Mouse (Mus musculus) lung, embryonic 14.5 days (tissue): ENCODE data around the gene Proser3. TPM values are rescaled to one million over a fixed set of nuclear protein-coding genes. Genes with fewer than 3 reads are reported as not detected.

Experiments
- ATAC-seq: fragments of 200-750 bp; cut with Nextera tagmentation; 2 replicates; pipeline ENCODE4 v1.8.0; 2017; ENCODE audit warnings: mild to moderate bottlenecking, moderate TSS enrichment, moderate library complexity; ENCODE audit not compliant: insufficient read depth
- DNase-seq: peaks from one replicate; pipeline ENCODE4 v3.0.0-alpha.2; 2015
- H3K27ac ChIP-seq: fragments of 300-500 bp; sonication (generic); 2 replicates; pipeline ENCODE4 v1.5.1; 2014; ENCODE audit warnings: low read depth, mild to moderate bottlenecking, moderate library complexity
- H3K27me3 ChIP-seq: fragments of 300-500 bp; sonication (generic); 2 replicates; pipeline ENCODE4 v1.6.1; 2014; ENCODE audit warnings: low read length, control low read depth; ENCODE audit not compliant: insufficient read depth
- H3K36me3 ChIP-seq: fragments of 300-500 bp; sonication (generic); 2 replicates; pipeline ENCODE4 v1.6.1; 2014; ENCODE audit warnings: control low read depth; ENCODE audit not compliant: insufficient read depth
- H3K4me1 ChIP-seq: fragments of 300-500 bp; sonication (generic); 2 replicates; pipeline ENCODE4 v1.6.1; 2014; ENCODE audit warnings: antibody characterized with exemption, control low read depth; ENCODE audit not compliant: insufficient read depth
- H3K4me2 ChIP-seq: fragments of 300-500 bp; sonication (generic); 2 replicates; pipeline ENCODE4 v1.6.1; 2014; ENCODE audit warnings: mild to moderate bottlenecking
- H3K4me3 ChIP-seq: fragments of 300-500 bp; sonication (generic); 2 replicates; pipeline ENCODE4 v1.5.1; 2014; ENCODE audit warnings: low read depth, low read length
- H3K9ac ChIP-seq: fragments of 300-500 bp; sonication (generic); 2 replicates; pipeline ENCODE4 v1.6.1; 2014
- H3K9me3 ChIP-seq: fragments of 300-500 bp; sonication (generic); 2 replicates; pipeline ENCODE4 v1.6.1; 2016; ENCODE audit warnings: low read depth, low read length, control low read depth
- CTCF ChIP-seq: IDR thresholded peaks from 2 replicates; pipeline ENCODE4 v1.5.1; 2016; ENCODE audit warnings: antibody characterized with exemption, low read depth
- WGBS: fragments of 180-500 bp; shearing (Covaris S2); extraction: QIAGEN DNeasy Blood & Tissue Kit; methylation state at CpG from one replicate; pipeline ENCODE4 v1.1.7; 2014; 5-methylcytosine and 5-hydroxymethylcytosine counted together
- polyA plus RNA-seq: library from polyadenylated mRNA; unstranded; fragments of >200 nt; fragmentation: Nextera tagmentation; extraction: Ambion mirVana; gene quantifications from 2 replicates; pipeline ENCODE4 v1.2.1, GENCODE M21; 2014

The Proser3 gene
- polyA plus RNA-seq, 1 experiment from 2014 or later: 18.3 TPM

GRCm38 (mm10) chr7:30553810-30554584 lies 1.9 kb upstream of the Proser3 start:
- Histone ChIP-seq H3K27ac (no peak overlapping the region), H3K9ac (peak overlapping the region; percentile 62), H3K36me3 (peaks cover 37% of the 10 kb centered on the region), H3K27me3 (no peaks in the 10 kb centered on the region), H3K4me2 (peak overlapping the region; percentile 96), H3K4me3 (peak overlapping the region; percentile 62), H3K9me3 (no peaks in the 10 kb centered on the region), H3K4me1 (peaks cover 12% of the 10 kb centered on the region)
- DNase-seq: peak; percentile 14
- TF ChIP-seq CTCF: no peak
- WGBS: 79% methylated on average over 22 of the region's 22 CpGs
- ATAC-seq: no peak

GRCm38 (mm10) chr7:30553021-30553589 lies 1.0 kb upstream of the Proser3 start:
- WGBS: 2% methylated on average over 23 of the region's 23 CpGs
- no peaks in the 10 kb centered on the region for H3K27me3 ChIP-seq
- peaks cover 44% of the 10 kb centered on the region for H3K36me3 ChIP-seq
- H3K4me2 ChIP-seq: peak overlapping the region; percentile 96
- ATAC-seq: 0 out of 2 replicates have a peak, but pooled peaks have one; percentile 25
- peak; percentile 77 for DNase-seq
- no peaks in the 10 kb centered on the region for H3K9me3 ChIP-seq
- H3K27ac ChIP-seq: peak overlapping the region; percentile 98
- H3K4me3 ChIP-seq: peak overlapping the region; percentile 62
- no peak; the same call in 1 of the 2 replicates for TF ChIP-seq CTCF
- H3K9ac ChIP-seq: peak overlapping the region; percentile 62
- H3K4me1 ChIP-seq: peaks cover 8% of the 10 kb centered on the region

DNA sequence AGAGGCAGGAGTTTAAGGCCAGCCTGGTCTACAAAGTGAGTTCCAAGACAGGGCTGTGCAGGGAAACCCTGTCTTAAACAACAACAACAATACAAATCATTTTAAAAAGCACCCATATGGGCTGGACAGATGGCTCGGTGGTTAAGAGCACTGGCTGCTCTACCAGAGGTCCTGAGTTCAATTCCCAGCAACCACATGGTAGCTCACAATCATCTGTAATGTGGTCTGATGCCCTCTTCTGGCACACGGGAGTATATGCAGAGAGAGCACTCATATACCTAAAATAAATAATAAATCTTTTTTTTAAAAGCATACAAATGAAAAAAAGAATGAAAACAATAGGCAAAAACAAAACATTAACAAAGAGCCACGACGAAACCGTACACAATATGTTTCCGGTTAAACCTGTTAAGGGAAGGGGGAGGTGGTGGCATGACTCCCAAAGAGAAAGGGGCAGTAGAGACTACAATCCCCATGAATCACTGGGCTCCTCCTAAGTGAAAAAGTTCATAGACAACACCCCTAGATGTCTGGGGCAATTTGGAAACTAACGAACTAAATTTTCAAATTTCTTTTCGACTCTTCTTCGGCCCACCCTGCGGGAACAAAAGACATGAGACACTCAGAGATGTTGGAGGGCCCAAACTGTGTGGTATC lies 526 bp downstream of the Proser3 start:
- TF ChIP-seq CTCF: peak; percentile 56
- Histone ChIP-seq H3K9me3 (no peaks in the 10 kb centered on the region), H3K4me3 (peak overlapping the region; percentile 62), H3K4me2 (peak overlapping the region; percentile 96), H3K27ac (peak overlapping the region; percentile 98), H3K9ac (peak overlapping the region; percentile 62), H3K36me3 (peaks cover 47% of the 10 kb centered on the region), H3K4me1 (peaks cover 8% of the 10 kb centered on the region), H3K27me3 (no peaks in the 10 kb centered on the region)
- ATAC-seq (peak; percentile 71), DNase-seq (peak; percentile 86)
- WGBS: 2% methylated on average over 10 of the region's 10 CpGs

- Histone ChIP-seq H3K36me3 (peaks cover 47% of the 10 kb centered on the region), H3K4me2 (peak overlapping the region; percentile 96; the same call in 1 of the 2 replicates), H3K27ac (no peak overlapping the region), H3K9ac (no peak overlapping the region), H3K4me3 (no peak overlapping the region), H3K4me1 (peaks cover 8% of the 10 kb centered on the region), H3K9me3 (no peaks in the 10 kb centered on the region), H3K27me3 (no peaks in the 10 kb centered on the region)
- DNase-seq: no peak
- TF ChIP-seq CTCF: no peak
- WGBS: 95% methylated on average over 1 of the region's 1 CpGs
- ATAC-seq: no peak
Measured at GRCm38 (mm10) chr7:30550603-30551002, 1.5 kb downstream of the Proser3 start.

GRCm38 (mm10) chr7:30549880-30550279 lies 2.2 kb downstream of the Proser3 start:
- peaks cover 44% of the 10 kb centered on the region for H3K36me3 ChIP-seq
- H3K4me2 ChIP-seq: no peak overlapping the region
- H3K4me1 ChIP-seq: peaks cover 8% of the 10 kb centered on the region
- H3K4me3 ChIP-seq: no peak overlapping the region
- no peak for ATAC-seq
- DNase-seq: no peak
- no peak for TF ChIP-seq CTCF
- H3K27ac ChIP-seq: no peak overlapping the region
- 95% methylated on average over 2 of the region's 2 CpGs for WGBS
- no peaks in the 10 kb centered on the region for H3K27me3 ChIP-seq
- no peaks in the 10 kb centered on the region for H3K9me3 ChIP-seq
- H3K9ac ChIP-seq: no peak overlapping the region

GRCm38 (mm10) chr7:30544327-30544726 lies 7.8 kb downstream of the Proser3 start:
- WGBS: 77% methylated on average over 2 of the region's 2 CpGs
- peaks cover 77% of the 10 kb centered on the region for H3K36me3 ChIP-seq
- H3K4me3 ChIP-seq: no peak overlapping the region

DNA sequence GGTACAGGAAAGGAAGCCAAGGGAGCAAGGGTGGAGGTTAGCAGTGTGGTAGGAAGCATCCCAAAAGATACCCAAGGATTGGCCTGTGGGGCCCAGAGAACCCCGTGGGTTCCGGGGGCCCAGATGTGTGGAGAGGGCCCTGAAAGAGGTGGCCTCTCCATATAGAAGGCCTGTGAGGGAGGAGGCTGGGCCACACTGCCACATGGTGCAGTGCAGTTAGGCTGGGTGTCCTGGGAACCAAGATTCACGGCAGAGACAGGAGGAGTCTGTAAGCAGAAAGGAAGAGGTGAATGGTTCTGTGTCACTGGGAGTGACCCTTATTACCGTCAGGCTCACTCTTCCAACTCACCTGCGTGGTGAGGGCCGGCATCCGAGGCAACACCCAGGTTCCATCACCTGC lies 11.5 kb downstream of the Proser3 start:
- 83% methylated on average over 7 of the region's 7 CpGs for WGBS
- no peak overlapping the region for H3K27ac ChIP-seq
- H3K4me2 ChIP-seq: no peak overlapping the region
- no peaks in the 10 kb centered on the region for H3K4me1 ChIP-seq
- peaks cover 57% of the 10 kb centered on the region for H3K36me3 ChIP-seq
- ATAC-seq: no peak
- H3K27me3 ChIP-seq: no peaks in the 10 kb centered on the region
- TF ChIP-seq CTCF: no peak
- DNase-seq: no peak
- no peak overlapping the region for H3K9ac ChIP-seq
- H3K4me3 ChIP-seq: no peak overlapping the region
- H3K9me3 ChIP-seq: no peaks in the 10 kb centered on the region

More at GRCm38 (mm10) chr7:30544327-30544726, 7.8 kb downstream of the Proser3 start:
- Histone ChIP-seq H3K9me3 (no peaks in the 10 kb centered on the region), H3K4me2 (no peak overlapping the region), H3K27ac (no peak overlapping the region), H3K4me1 (no peaks in the 10 kb centered on the region), H3K27me3 (no peaks in the 10 kb centered on the region), H3K9ac (no peak overlapping the region)
- ATAC-seq (no peak), DNase-seq (no peak)
- TF ChIP-seq CTCF: no peak
